Mouse (Mus musculus) embryonic fibroblast, embryonic 13.5 days (primary cell): ENCODE results near the gene Slc35g2. TPM values are rescaled to one million over a fixed set of nuclear protein-coding genes. Genes with fewer than 3 reads are reported as not detected.

Source experiments
- H3K27ac ChIP-seq: 2 replicates; pipeline ENCODE4 v1.5.1; 2012; ENCODE audit warnings: low read length, control low read depth, inconsistent platforms; ENCODE audit not compliant: insufficient read depth
- H3K4me1 ChIP-seq: 2 replicates; pipeline ENCODE4 v1.6.1; 2011; ENCODE audit warnings: low read length; ENCODE audit not compliant: control insufficient read depth, insufficient read depth
- H3K4me3 ChIP-seq: 2 replicates; pipeline ENCODE4 v1.5.1; 2011; ENCODE audit warnings: mild to moderate bottlenecking, control low read depth, low read length; ENCODE audit not compliant: insufficient read depth
- CTCF ChIP-seq: IDR thresholded peaks from 2 replicates; pipeline ENCODE4 v1.5.1; 2011; ENCODE audit warnings: mild to moderate bottlenecking, control low read depth, low read length, moderate library complexity, borderline replicate concordance; ENCODE audit not compliant: insufficient read depth
- POLR2A ChIP-seq: IDR thresholded peaks from 2 replicates; pipeline ENCODE4 v1.6.1; 2011; ENCODE audit warnings: low read depth, mild to moderate bottlenecking, control low read depth, low read length, moderate library complexity
- polyA plus RNA-seq: library from polyadenylated mRNA; stranded (reverse); fragments of >200 nt; gene quantifications from 2 replicates; pipeline ENCODE4 v1.2.4, GENCODE M21; 2011; ENCODE audit warnings: low read depth; ENCODE audit not compliant: missing spikeins, insufficient read length

Gene Slc35g2
- 2.6 and 2.8 TPM in 2 replicates for polyA plus RNA-seq

- peak within 1 kb of the TSS; percentile 43 for H3K4me3 ChIP-seq
- no peak within 1 kb of the TSS for H3K27ac ChIP-seq
- H3K4me1 ChIP-seq: no peaks in the 10 kb centered on the region
- TF ChIP-seq CTCF (no peak), POLR2A (no peak)
Observed at GRCm38 (mm10) chr9:100570626-100571233, at the start of gene Slc35g2. TSS of gene Slc35g2 (minus strand) at chr9:100571090.

DNA sequence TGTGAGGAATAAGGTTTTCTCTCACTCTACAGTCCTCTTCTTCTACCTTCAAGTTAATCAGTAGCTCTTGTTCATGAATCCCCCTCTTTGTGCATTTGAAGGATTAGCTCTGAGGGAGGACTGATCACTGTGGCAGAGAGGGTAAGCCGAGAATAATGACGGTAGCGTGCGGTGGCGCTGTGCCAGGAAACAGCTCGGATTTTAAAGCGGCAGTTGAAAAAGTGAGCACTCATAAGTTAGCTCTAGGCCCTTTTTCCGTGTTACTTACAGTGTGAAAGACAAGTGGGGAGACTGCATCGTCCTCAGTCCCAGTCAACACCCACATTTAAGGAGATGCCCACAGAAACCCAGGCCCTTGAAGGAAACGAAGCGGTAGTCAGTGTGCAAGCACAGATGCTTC lies 46.1 kb upstream of the Slc35g2 start:
- TF ChIP-seq CTCF (no peak), POLR2A (no peak)
- no peak overlapping the region for H3K27ac ChIP-seq
- peaks cover 5% of the 10 kb centered on the region; the same call in 1 of the 2 replicates for H3K4me1 ChIP-seq
- H3K4me3 ChIP-seq: no peak overlapping the region

DNA sequence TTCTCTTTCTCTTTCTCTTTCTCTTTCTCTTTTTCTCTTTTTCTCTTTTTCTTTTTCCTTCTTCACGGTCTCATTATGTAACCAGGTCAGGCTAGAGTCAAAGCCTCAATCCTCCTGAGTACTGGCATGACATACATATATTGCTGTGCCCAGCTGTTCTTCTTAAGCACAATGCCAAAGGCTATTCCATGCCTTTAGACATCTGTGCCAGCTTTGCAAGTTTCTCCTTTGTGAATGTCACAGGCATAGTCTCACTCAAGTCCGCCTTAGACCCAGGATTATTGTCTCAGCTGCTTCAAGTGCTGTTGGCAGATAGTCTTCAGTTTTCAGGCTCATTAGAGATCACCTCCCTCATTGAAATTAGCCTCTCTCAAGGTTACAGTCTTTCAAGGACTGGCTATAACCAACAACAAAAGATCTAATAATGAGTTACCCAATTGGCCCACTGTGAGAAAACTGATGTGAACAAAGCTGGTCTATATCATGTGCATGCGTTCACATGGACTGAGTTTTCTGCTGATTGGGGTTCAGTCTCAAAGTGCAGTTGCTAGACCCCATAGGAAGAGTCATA lies 42.7 kb upstream of the Slc35g2 start:
- Histone ChIP-seq H3K27ac (no peak overlapping the region), H3K4me3 (no peak overlapping the region), H3K4me1 (peaks cover 5% of the 10 kb centered on the region; the same call in 1 of the 2 replicates)
- TF ChIP-seq POLR2A: no peak
- TF ChIP-seq CTCF: no peak

GRCm38 (mm10) chr9:100605985-100606554 lies 35.2 kb upstream of the Slc35g2 start:
- H3K27ac ChIP-seq: peak overlapping the region; percentile 81
- TF ChIP-seq POLR2A (no peak), CTCF (no peak)
- no peak overlapping the region for H3K4me3 ChIP-seq
- no peaks in the 10 kb centered on the region for H3K4me1 ChIP-seq

- Histone ChIP-seq H3K27ac (peak overlapping the region; percentile 81), H3K4me1 (no peaks in the 10 kb centered on the region), H3K4me3 (no peak overlapping the region)
- no peak for TF ChIP-seq POLR2A
Observed at GRCm38 (mm10) chr9:100605522-100605921, 34.6 kb upstream of the Slc35g2 start.

DNA sequence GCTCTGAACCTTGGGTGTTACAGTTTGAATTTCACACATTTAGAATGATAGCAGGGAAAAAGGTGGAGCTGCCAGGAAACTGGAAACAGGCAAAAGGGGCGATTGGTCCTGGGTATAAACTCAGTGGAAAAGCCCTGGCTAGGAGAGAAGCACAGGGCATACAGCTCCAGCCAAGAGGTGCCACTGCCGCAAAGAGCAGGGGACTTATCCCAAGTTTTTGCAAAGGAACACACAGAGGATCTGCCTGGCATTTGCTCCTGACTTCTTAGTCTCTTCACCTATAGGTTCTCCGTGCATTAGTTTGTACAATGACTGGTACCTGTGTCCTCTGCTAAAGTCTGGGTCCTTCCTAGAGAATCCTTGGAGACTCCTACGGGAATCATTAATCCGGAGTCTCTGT lies 32.3 kb upstream of the Slc35g2 start:
- TF ChIP-seq POLR2A (no peak), CTCF (no peak)
- Histone ChIP-seq H3K4me3 (no peak overlapping the region), H3K27ac (no peak overlapping the region), H3K4me1 (no peaks in the 10 kb centered on the region)

- Histone ChIP-seq H3K27ac (no peak overlapping the region), H3K4me3 (no peak overlapping the region), H3K4me1 (no peaks in the 10 kb centered on the region)
- no peak for TF ChIP-seq CTCF
- no peak for TF ChIP-seq POLR2A
Observed at GRCm38 (mm10) chr9:100602130-100602529, 31.2 kb upstream of the Slc35g2 start.

DNA sequence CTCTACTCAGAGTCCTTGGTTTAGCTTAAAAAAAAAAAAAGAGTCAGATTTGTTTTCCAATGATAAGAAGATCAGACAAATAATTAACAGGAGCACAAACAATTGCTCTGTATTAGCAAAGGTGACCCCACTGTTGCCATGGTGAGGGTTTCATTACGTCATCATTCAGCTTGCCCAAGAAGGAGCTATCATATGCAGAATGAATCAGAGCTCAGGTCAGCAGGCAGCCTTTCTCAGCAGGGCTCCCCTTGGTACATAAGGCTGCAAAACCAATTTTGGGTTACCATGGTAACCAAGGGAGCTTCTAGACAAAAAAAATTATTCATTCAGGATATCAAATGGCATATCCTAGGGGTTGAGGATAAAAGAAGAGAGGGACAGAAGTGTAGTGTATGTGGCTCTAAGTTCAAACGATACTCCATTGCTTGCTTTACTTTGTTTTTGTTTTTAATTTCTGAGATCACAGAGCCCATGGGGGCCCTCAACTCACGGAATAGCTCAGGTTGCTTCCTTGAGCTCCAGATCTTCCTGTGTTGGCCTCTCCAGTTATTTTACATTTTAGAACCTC lies 29.0 kb upstream of the Slc35g2 start:
- Histone ChIP-seq H3K4me3 (no peak overlapping the region), H3K27ac (no peak overlapping the region), H3K4me1 (no peaks in the 10 kb centered on the region)
- TF ChIP-seq POLR2A: no peak
- TF ChIP-seq CTCF: no peak

DNA sequence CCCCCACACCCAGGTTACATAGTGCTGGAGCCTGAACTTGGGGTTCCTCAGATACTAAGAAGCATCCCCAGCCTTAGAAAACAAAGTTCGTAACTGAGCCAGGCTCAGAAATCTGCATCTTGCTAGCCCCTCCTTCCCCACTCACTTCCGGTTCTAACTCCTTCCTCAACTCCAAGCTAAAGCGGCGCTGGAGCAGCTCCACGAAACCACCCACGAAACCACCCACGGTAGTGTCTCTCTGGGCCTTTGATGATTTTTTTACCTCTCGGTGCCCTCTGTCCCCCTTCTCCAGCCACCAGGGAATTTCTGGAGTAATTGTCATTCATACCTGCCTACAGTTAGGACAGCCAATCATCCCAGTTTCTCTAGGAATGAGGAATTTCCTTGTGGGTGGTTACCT lies 26.7 kb upstream of the Slc35g2 start, which contains the start of gene Stag1:
TSS of gene Stag1 (plus strand) at position 253 of the 400 bp plus-strand sequence.
- TF ChIP-seq CTCF (no peak), POLR2A (no peak)
- Histone ChIP-seq H3K4me1 (no peaks in the 10 kb centered on the region), H3K4me3 (no peak within 1 kb of the TSS), H3K27ac (no peak within 1 kb of the TSS)

GRCm38 (mm10) chr9:100596317-100596716 lies 25.4 kb upstream of the Slc35g2 start:
- Histone ChIP-seq H3K27ac (no peak overlapping the region), H3K4me3 (no peak overlapping the region), H3K4me1 (no peaks in the 10 kb centered on the region)
- TF ChIP-seq CTCF (no peak), POLR2A (no peak)
